Mouse (Mus musculus) mouse trophoblast stem cell (cell line): ENCODE data around the gene P2rx1.

Experiments
- in situ Hi-C, 2 experiments: fragments of 300-500 bp; cut with MseI, MboI; formaldehyde crosslinking; loops; 2 replicates in 1 of 2; 3 replicates in 1 of 2; pipeline ENCODE4 v1.15.1; 2025

Gene P2rx1

DNA sequence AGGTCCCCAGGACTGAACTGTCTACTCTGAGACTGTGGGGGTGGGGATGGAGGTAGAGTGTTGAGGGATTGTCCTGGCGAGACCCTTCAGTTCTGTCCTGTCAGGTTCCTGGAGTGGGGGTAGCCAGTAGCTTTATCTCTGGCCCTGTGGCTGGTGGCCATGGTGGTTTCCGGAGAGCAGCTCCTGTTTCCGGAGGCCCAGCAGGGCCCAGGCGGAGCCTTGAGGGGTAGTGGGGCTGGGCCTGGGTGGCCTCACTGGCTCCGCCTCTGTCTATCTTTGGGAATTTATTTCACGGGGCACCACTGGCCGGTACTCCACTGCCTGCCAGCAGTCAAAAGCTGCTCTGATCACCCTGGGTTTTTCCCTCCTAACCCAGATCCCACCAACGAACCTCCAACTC lies at the start of gene P2rx1:
Gene P2rx1 (plus strand): TSS at position 333 of the 400 bp plus-strand sequence.
- in situ Hi-C loops, result no loop called here

- in situ Hi-C loops, result no loop called here
Observed at GRCm38 (mm10) chr11:72951137-72952000, 47.5 kb upstream of the P2rx1 start.

- in situ Hi-C loops, result no loop called here
Observed at GRCm38 (mm10) chr11:72952226-72952625, 46.7 kb upstream of the P2rx1 start.

DNA sequence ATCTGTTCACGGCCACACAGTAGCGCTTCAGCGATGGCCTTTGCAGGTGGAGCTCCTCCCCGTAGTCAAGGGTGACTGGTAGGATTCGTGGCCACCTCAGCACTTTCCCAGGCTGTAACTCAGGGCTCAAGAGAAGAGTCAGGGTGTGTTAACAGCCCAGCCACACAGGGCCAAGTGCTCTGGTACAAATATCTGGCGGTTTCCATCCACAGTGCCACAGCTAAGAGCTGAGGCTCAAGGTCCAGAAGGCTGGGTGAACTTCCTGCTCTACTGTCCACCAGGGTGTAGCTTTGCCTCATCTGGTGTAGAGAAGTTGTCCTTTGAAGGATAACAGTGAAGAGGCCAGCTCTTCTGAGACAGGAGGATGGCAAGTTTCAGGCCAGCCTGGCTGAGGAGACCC lies 46.2 kb upstream of the P2rx1 start:
- in situ Hi-C loops, result no loop called here

- in situ Hi-C loops, result no loop called here
Observed at GRCm38 (mm10) chr11:72953116-72953439, 45.8 kb upstream of the P2rx1 start.

GRCm38 (mm10) chr11:72953440-72954151 lies 45.3 kb upstream of the P2rx1 start:
- in situ Hi-C loops, result no loop called here

GRCm38 (mm10) chr11:72954216-72954615 lies 44.7 kb upstream of the P2rx1 start:
- in situ Hi-C loops, result no loop called here

DNA sequence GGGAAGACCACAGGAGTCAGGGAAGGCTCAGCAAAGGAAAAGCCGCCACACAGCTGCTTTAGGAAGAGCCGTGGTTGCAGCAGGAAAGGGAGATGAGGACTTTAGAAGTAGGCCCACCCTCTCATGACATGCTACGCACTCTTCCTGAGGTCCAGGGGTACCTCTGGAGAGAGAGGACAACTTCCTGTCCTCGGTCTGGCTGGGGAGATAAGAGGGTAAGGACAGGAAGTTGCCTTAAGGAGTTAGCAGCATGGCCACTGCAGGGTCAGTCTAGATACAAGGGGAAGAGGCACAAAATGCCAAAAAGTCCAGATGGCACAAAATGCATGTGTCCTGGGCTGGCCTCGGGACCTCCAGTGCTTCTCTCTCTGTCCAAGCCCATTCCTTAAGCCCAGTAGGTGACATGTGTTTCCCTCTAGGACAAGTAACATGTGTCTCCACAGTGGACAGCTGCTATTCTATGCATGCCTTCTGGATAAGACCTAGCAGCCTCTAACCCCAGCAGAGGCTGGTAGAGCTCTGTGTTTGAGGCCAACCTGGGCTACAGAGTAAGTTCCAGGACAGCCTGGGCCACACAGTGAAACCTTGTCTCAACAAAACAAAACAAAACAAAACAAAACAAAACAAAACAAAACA lies 43.4 kb upstream of the P2rx1 start:
- in situ Hi-C loops, result no loop called here

GRCm38 (mm10) chr11:72957318-72957717 lies 41.6 kb upstream of the P2rx1 start:
- in situ Hi-C loops, result no loop called here

- in situ Hi-C loops, result no loop called here
Observed at GRCm38 (mm10) chr11:72959924-72960679, 38.8 kb upstream of the P2rx1 start.

GRCm38 (mm10) chr11:72960723-72961071 lies 38.2 kb upstream of the P2rx1 start:
- in situ Hi-C loops, result no loop called here

- in situ Hi-C loops, result no loop called here
Observed at GRCm38 (mm10) chr11:72961072-72961980, 37.6 kb upstream of the P2rx1 start, which contains the start of gene Atp2a3. Gene Atp2a3, plus strand, starts transcription at chr11:72961169.

GRCm38 (mm10) chr11:72962378-72962777 lies 36.5 kb upstream of the P2rx1 start:
- in situ Hi-C loops, result no loop called here

DNA sequence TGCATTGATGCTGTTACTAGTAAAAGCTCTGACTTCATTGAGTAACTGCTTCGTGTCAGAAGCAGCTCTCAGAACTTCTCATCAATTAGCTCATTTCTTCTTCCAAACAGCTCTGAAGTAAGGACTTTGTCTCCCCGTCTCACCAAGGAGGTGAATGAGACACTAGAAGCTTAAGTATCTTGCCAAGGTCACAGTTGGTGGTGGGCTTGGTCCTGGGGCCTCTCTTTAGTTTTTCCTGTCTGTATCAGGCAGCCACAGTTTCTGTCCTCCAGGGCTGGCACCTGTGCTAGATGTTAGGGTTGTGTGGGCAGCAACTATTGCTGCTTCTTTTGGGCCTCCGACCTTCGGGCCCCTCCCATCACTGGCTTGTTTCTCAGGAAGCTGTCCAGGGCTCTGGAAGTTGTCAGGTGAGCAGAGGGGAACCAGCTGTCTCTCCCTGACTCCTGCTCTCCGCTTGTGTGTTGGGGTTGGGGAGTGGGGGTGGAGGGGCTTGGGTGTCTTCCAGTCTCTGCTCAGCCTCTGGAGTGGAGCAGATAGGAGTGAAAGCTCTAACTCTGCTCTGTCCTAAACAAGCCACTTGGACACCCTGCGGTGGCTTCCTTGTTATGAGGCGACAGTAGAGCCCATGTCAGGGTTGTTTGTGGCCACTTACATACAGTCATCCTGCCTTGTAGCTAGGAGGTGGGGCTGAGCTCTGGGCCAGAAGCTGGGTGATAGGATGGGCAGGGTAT lies 35.7 kb upstream of the P2rx1 start:
- in situ Hi-C loops, result no loop called here

- in situ Hi-C loops, result no loop called here
Observed at GRCm38 (mm10) chr11:72963789-72964294, 35.1 kb upstream of the P2rx1 start.

DNA sequence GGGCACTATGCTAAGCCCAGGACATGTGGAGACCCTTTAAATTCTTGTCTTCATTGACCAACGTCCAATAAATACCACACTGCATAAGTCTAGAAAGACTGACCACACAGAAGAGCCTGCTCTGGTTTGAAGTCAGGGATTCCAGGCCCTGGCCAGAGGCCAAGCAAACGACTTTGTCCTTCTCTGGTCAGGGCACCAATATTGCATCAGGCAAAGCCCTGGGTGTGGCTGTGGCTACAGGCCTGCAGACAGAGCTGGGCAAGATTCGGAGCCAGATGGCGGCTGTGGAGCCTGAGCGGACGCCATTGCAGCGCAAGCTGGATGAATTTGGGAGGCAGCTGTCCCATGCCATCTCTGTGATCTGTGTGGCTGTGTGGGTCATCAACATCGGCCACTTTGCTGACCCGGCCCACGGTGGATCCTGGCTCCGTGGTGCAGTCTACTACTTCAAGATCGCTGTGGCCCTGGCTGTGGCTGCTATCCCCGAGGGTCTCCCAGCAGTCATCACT lies 23.9 kb upstream of the P2rx1 start:
- in situ Hi-C loops, result no loop called here

DNA sequence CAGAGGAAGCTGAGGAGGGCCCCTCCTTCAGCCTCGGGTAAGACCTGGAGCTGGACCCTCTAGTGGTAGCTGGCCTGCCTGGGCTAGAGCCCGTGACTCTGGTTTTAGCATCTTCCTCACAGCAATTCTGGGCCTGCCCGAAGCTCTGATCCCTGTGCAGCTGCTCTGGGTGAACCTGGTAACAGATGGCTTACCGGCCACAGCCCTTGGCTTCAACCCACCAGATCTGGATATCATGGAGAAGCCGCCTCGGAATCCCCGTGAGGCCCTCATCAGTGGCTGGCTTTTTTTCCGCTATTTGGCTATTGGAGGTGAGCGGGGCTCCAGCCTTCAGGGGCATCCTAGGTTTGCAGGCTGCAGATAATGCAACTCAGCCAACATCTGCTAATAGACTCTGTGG lies 16.4 kb upstream of the P2rx1 start:
- in situ Hi-C loops, result no loop called here

DNA sequence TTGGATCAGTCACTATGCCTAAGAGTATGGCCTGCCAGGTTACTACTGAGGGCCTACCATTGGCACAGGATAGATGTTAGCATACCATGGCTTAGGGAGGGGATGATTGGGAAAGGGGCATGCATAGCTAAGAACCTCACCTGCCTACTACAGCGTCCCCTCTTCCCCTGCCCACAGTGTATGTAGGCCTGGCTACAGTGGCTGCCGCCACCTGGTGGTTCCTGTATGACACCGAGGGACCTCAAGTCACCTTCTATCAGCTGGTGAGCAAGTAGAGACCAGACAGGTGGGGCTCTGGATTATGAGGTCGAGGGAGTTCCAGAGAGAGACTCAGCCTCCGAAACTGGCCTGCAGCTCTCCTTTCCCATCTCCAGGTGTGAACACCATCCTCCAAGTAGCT lies 15.6 kb upstream of the P2rx1 start:
- in situ Hi-C loops, result no loop called here

DNA sequence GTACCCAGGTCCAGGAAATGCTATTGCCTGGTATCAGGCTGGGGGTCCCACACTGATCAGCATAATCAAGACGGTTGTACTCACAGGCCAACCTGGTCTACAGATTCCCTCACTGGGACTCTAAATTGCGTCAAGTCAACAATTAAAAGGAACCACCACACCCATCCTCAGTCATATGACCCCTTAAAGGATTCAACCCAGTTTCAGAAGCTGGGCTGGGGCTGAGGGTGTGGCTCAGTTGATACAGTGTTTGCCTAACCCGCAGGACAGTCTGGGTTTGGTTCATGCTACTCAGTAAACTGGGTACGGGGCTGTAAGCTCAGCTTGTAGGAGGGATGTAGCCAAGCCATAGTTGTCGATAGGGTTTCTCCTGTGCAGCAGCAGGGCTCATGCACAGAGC lies 12.2 kb upstream of the P2rx1 start:
- in situ Hi-C loops, result no loop called here

DNA sequence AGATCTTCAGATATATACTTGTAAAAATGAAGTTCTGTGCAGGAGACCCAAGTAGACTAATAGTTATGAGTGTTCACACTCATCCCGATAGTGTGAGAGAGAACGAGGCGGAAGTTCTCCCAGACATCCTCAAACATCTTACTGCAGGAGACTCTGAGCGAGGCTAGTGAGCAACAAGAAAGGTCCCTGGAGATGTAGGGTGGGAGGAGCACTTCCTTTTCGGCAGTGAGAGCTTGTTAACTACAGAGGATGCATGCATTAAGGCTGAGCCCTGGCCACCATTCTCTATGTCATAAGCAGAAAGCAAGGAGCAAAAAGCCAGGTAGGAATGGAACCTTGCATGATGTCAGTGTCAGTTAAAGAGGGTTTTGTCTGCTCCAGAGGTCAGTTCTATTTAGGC lies 11.7 kb upstream of the P2rx1 start:
- in situ Hi-C loops, result no loop called here
